Mouse (Mus musculus): ENCODE results near the gene Cplx3.

DNA sequence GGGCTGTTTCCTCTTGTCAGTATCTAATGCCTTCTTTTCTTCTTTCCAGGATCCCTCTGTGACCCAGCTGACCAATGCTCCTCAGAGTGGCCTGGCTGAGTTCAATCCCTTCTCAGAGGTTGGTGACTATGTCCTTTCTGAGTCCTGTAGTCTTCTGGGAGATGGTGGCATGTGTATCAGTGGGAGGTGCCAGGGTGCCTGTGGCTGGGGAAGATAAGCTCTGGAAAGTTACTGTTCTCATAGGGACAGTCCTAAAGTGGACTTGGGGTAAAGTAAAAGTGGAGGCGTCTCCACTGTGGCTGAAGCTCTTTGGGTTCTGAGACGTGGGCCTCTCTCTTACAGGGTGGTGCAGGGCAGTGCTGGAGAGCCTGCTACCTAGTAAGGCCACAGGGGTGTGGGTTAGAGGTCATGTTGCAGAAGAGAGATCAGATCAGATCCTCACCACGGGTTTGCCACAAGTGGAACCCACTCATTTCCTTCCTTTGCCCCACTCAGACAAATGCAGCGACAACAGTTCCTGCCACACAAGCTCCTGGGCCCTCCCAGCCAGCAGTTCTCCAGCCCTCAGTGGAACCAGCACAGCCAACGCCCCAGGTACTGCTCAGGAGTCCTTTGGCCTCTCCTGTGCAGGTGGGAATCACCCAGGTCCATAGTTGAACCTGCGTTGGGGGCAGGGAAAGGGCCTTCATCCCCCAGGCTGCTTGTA, 28.8 kb downstream of the Cplx3 start:
- TF ChIP-seq CTCF (IDR thresholded peaks at IDR 0.05; ENCODE audit: extremely low read depth, insufficient read length, insufficient replicate concordance, low read depth, low read length): no peak
- no peak for TF ChIP-seq POLR2A (IDR thresholded peaks at IDR 0.05; ENCODE audit: low read depth, low read length)

Data from small intestine, adult 2 months (tissue).